Mouse (Mus musculus) forebrain, embryonic 13.5 days (tissue): ENCODE results near the gene Med15. TPM values are rescaled to one million over a fixed set of nuclear protein-coding genes. Genes with fewer than 3 reads are reported as not detected.

Source experiments
- ATAC-seq: fragments of 200-750 bp; cut with Nextera tagmentation; 2 replicates; pipeline ENCODE4 v1.8.0; 2017
- H3K27ac ChIP-seq: fragments of 300-500 bp; sonication (generic); 2 replicates; pipeline ENCODE4 v1.5.1; 2015; ENCODE audit warnings: inconsistent platforms, mild to moderate bottlenecking, moderate library complexity
- H3K27me3 ChIP-seq: fragments of 300-500 bp; sonication (generic); 2 replicates; pipeline ENCODE4 v1.6.1; 2015; ENCODE audit warnings: mild to moderate bottlenecking, inconsistent platforms
- H3K36me3 ChIP-seq: fragments of 300-500 bp; sonication (generic); 2 replicates; pipeline ENCODE4 v1.6.1; 2015; ENCODE audit warnings: mild to moderate bottlenecking, inconsistent platforms; ENCODE audit not compliant: poor library complexity, severe bottlenecking
- H3K4me1 ChIP-seq: fragments of 300-500 bp; sonication (generic); 2 replicates; pipeline ENCODE4 v1.6.1; 2015; ENCODE audit warnings: inconsistent platforms
- H3K4me2 ChIP-seq: fragments of 300-500 bp; sonication (generic); 2 replicates; pipeline ENCODE4 v1.6.1; 2015; ENCODE audit warnings: inconsistent platforms, mild to moderate bottlenecking, moderate library complexity
- H3K4me3 ChIP-seq: fragments of 300-500 bp; sonication (generic); 2 replicates; pipeline ENCODE4 v1.5.1; 2015; ENCODE audit warnings: mild to moderate bottlenecking, inconsistent platforms
- H3K9ac ChIP-seq: fragments of 300-500 bp; sonication (generic); 2 replicates; pipeline ENCODE4 v1.6.1; 2015; ENCODE audit warnings: mild to moderate bottlenecking, inconsistent platforms
- H3K9me3 ChIP-seq: fragments of 300-500 bp; sonication (generic); replicated peaks from 2 replicates; pipeline ENCODE4 v1.6.1; 2016; ENCODE audit warnings: inconsistent platforms
- WGBS: fragments of 180-500 bp; shearing (Covaris S2); methylation state at CpG from one replicate; pipeline ENCODE4 v1.1.7; 2015; 5-methylcytosine and 5-hydroxymethylcytosine counted together
- polyA plus RNA-seq: library from polyadenylated mRNA; unstranded; fragments of >200 nt; fragmentation: Nextera tagmentation; extraction: Ambion mirVana; gene quantifications from 2 replicates; pipeline ENCODE4 v1.2.1, GENCODE M21; 2015

The Med15 gene
- polyA plus RNA-seq, 1 experiment from 2014 or later: 42.0 TPM

- no peak for ATAC-seq
- WGBS: 90% methylated on average over 3 of the region's 3 CpGs
- Histone ChIP-seq H3K4me3 (no peak overlapping the region), H3K9me3 (no peaks in the 10 kb centered on the region), H3K27me3 (no peaks in the 10 kb centered on the region), H3K9ac (no peak overlapping the region), H3K4me2 (no peak overlapping the region), H3K27ac (no peak overlapping the region), H3K4me1 (no peaks in the 10 kb centered on the region), H3K36me3 (peaks cover 53% of the 10 kb centered on the region)
These were observed 37.8 kb downstream of the Med15 start for GRCm38 (mm10) chr16:17694860-17695259.

- no peak overlapping the region for H3K4me3 ChIP-seq
- no peaks in the 10 kb centered on the region for H3K9me3 ChIP-seq
- no peak overlapping the region for H3K4me2 ChIP-seq
- peaks cover 83% of the 10 kb centered on the region for H3K36me3 ChIP-seq
- no peaks in the 10 kb centered on the region for H3K27me3 ChIP-seq
- ATAC-seq: no peak
- H3K9ac ChIP-seq: no peak overlapping the region
- no peaks in the 10 kb centered on the region for H3K4me1 ChIP-seq
- no peak overlapping the region for H3K27ac ChIP-seq
These were observed 62.8 kb downstream of the Med15 start for GRCm38 (mm10) chr16:17669886-17670285.

- H3K4me2 ChIP-seq: no peak overlapping the region
- peaks cover 74% of the 10 kb centered on the region for H3K36me3 ChIP-seq
- H3K4me1 ChIP-seq: no peaks in the 10 kb centered on the region
- H3K27ac ChIP-seq: no peak overlapping the region
- no peak for ATAC-seq
- no peaks in the 10 kb centered on the region for H3K27me3 ChIP-seq
- no peaks in the 10 kb centered on the region for H3K9me3 ChIP-seq
- no peak overlapping the region for H3K4me3 ChIP-seq
- H3K9ac ChIP-seq: no peak overlapping the region
These were observed 67.1 kb downstream of the Med15 start for GRCm38 (mm10) chr16:17665568-17665967.

- H3K36me3 ChIP-seq: peaks cover 90% of the 10 kb centered on the region
- ATAC-seq: no peak
- no peak overlapping the region for H3K4me3 ChIP-seq
- no peaks in the 10 kb centered on the region for H3K27me3 ChIP-seq
- H3K4me2 ChIP-seq: no peak overlapping the region
- no peaks in the 10 kb centered on the region for H3K9me3 ChIP-seq
- 91% methylated on average over 5 of the region's 5 CpGs for WGBS
- H3K4me1 ChIP-seq: no peaks in the 10 kb centered on the region
- no peak overlapping the region for H3K27ac ChIP-seq
- H3K9ac ChIP-seq: no peak overlapping the region
These were observed 76.3 kb downstream of the Med15 start for GRCm38 (mm10) chr16:17656212-17656871.

GRCm38 (mm10) chr16:17654188-17654795, 78.4 kb downstream of the Med15 start:
- Histone ChIP-seq H3K27me3 (no peaks in the 10 kb centered on the region), H3K4me3 (no peak overlapping the region), H3K9me3 (no peaks in the 10 kb centered on the region), H3K36me3 (peaks cover 91% of the 10 kb centered on the region), H3K4me2 (no peak overlapping the region), H3K9ac (no peak overlapping the region), H3K27ac (no peak overlapping the region), H3K4me1 (no peaks in the 10 kb centered on the region)
- WGBS: 88% methylated on average over 4 of the region's 4 CpGs
- no peak for ATAC-seq

GRCm38 (mm10) chr16:17653601-17654000, 79.1 kb downstream of the Med15 start:
- Histone ChIP-seq H3K36me3 (peaks cover 94% of the 10 kb centered on the region), H3K9ac (no peak overlapping the region), H3K4me3 (no peak overlapping the region), H3K4me1 (no peaks in the 10 kb centered on the region), H3K9me3 (no peaks in the 10 kb centered on the region), H3K4me2 (no peak overlapping the region), H3K27me3 (no peaks in the 10 kb centered on the region), H3K27ac (no peak overlapping the region)
- no peak for ATAC-seq
- WGBS: 91% methylated on average over 5 of the region's 5 CpGs

- Histone ChIP-seq H3K27ac (no peak overlapping the region), H3K27me3 (no peaks in the 10 kb centered on the region), H3K36me3 (peaks cover 94% of the 10 kb centered on the region), H3K4me1 (no peaks in the 10 kb centered on the region), H3K9me3 (no peaks in the 10 kb centered on the region), H3K4me3 (no peak overlapping the region), H3K4me2 (no peak overlapping the region), H3K9ac (no peak overlapping the region)
- ATAC-seq: no peak
- WGBS: 92% methylated on average over 4 of the region's 4 CpGs
These were observed 80.1 kb downstream of the Med15 start for GRCm38 (mm10) chr16:17652607-17653006.

- Histone ChIP-seq H3K9ac (no peak overlapping the region), H3K27ac (no peak overlapping the region), H3K27me3 (no peaks in the 10 kb centered on the region), H3K36me3 (peaks cover 79% of the 10 kb centered on the region), H3K9me3 (no peaks in the 10 kb centered on the region), H3K4me3 (no peak overlapping the region), H3K4me2 (no peak overlapping the region), H3K4me1 (peaks cover 13% of the 10 kb centered on the region)
- WGBS: 100% methylated on average over 1 of the region's 1 CpGs
- no peak for ATAC-seq
These were observed 82.0 kb downstream of the Med15 start for GRCm38 (mm10) chr16:17650711-17651110.

GRCm38 (mm10) chr16:17649925-17650605, 82.6 kb downstream of the Med15 start:
- no peaks in the 10 kb centered on the region for H3K27me3 ChIP-seq
- peaks cover 72% of the 10 kb centered on the region for H3K36me3 ChIP-seq
- H3K4me1 ChIP-seq: peaks cover 13% of the 10 kb centered on the region
- H3K9me3 ChIP-seq: no peaks in the 10 kb centered on the region
- 84% methylated on average over 16 of the region's 16 CpGs for WGBS
- no peak overlapping the region for H3K9ac ChIP-seq
- no peak overlapping the region for H3K4me2 ChIP-seq
- H3K27ac ChIP-seq: no peak overlapping the region
- ATAC-seq: no peak
- no peak overlapping the region for H3K4me3 ChIP-seq

GRCm38 (mm10) chr16:17647566-17648340, 84.9 kb downstream of the Med15 start:
- 0 out of 2 replicates have a peak overlapping the region, but pooled peaks have one; percentile 26 for H3K9ac ChIP-seq
- peaks cover 60% of the 10 kb centered on the region for H3K36me3 ChIP-seq
- 82% methylated on average over 10 of the region's 10 CpGs for WGBS
- no peak overlapping the region for H3K4me3 ChIP-seq
- no peak for ATAC-seq
- peaks cover 13% of the 10 kb centered on the region for H3K4me1 ChIP-seq
- H3K4me2 ChIP-seq: peak overlapping the region; percentile 84; the same call in 1 of the 2 replicates
- H3K27me3 ChIP-seq: no peaks in the 10 kb centered on the region
- no peak overlapping the region for H3K27ac ChIP-seq
- no peaks in the 10 kb centered on the region for H3K9me3 ChIP-seq

GRCm38 (mm10) chr16:17647156-17647555, 85.5 kb downstream of the Med15 start:
- Histone ChIP-seq H3K36me3 (peaks cover 60% of the 10 kb centered on the region), H3K27ac (no peak overlapping the region), H3K9me3 (no peaks in the 10 kb centered on the region), H3K27me3 (no peaks in the 10 kb centered on the region), H3K9ac (peak overlapping the region; percentile 77; the same call in 1 of the 2 replicates), H3K4me3 (peak overlapping the region; percentile 64), H3K4me1 (peaks cover 13% of the 10 kb centered on the region), H3K4me2 (peak overlapping the region; percentile 84)
- ATAC-seq: peak; percentile 14; the same call in 1 of the 2 replicates
- 10% methylated on average over 1 of the region's 1 CpGs for WGBS
